Mouse (Mus musculus) cerebellum, postnatal 25 days (tissue): Measurements from ENCODE around the gene Gria4.
"Not testable (repeated sequence)": the region's sequence is repeated elsewhere in the genome, so short reads cannot be mapped to it uniquely, and the experiment has no call there.

ENCODE experiments used
- DNase-seq, 2 experiments: peaks; one replicate each; pipeline ENCODE4 v3.0.0; 2021; ENCODE audit warnings: mixed read lengths in 2 of 2

Gene Gria4

GRCm38 (mm10) chr9:4795544-4796288 lies at the start of gene Gria4:
Gene Gria4 (minus strand): TSS chr9:4796234.
- peak; percentile 93 to 94 for DNase-seq

- DNase-seq = not testable (repeated sequence)
Measured at GRCm38 (mm10) chr9:4810941-4811340, 14.9 kb upstream of the Gria4 start.

GRCm38 (mm10) chr9:4803151-4803755 lies 7.2 kb upstream of the Gria4 start:
- DNase-seq = no peak

- DNase-seq = no peak
Measured at GRCm38 (mm10) chr9:4797396-4797795, 1.4 kb upstream of the Gria4 start.

- no peak for DNase-seq
Measured at GRCm38 (mm10) chr9:4796289-4796645, 233 bp upstream of the Gria4 start.

GRCm38 (mm10) chr9:4795075-4795474 lies 959 bp downstream of the Gria4 start:
- peak; percentile 59 to 65 for DNase-seq

GRCm38 (mm10) chr9:4794411-4794810 lies 1.6 kb downstream of the Gria4 start:
- DNase-seq = peak; percentile 63 to 67

GRCm38 (mm10) chr9:4749407-4749806 lies 46.6 kb downstream of the Gria4 start:
- peak; percentile 83 to 85 for DNase-seq

- no peak for DNase-seq
Measured at GRCm38 (mm10) chr9:4714086-4714485, 81.9 kb downstream of the Gria4 start.

GRCm38 (mm10) chr9:4712367-4712766 lies 83.7 kb downstream of the Gria4 start:
- DNase-seq = no peak

- DNase-seq = no peak
Measured at GRCm38 (mm10) chr9:4687149-4687548, 108.9 kb downstream of the Gria4 start.

GRCm38 (mm10) chr9:4680244-4680643 lies 115.8 kb downstream of the Gria4 start:
- DNase-seq = peak; percentile 47 to 81

GRCm38 (mm10) chr9:4679099-4679498 lies 116.9 kb downstream of the Gria4 start:
- no peak for DNase-seq

GRCm38 (mm10) chr9:4665691-4666090 lies 130.3 kb downstream of the Gria4 start:
- peak in 1 of 2 experiments; percentile 57 for DNase-seq

GRCm38 (mm10) chr9:4662421-4662820 lies 133.6 kb downstream of the Gria4 start:
- DNase-seq = no peak

- peak; percentile 58 to 72 for DNase-seq
Measured at GRCm38 (mm10) chr9:4658951-4659350, 137.1 kb downstream of the Gria4 start.

- no peak for DNase-seq
Measured at GRCm38 (mm10) chr9:4654333-4654732, 141.7 kb downstream of the Gria4 start.

- DNase-seq = peak; percentile 49 to 65
Measured at GRCm38 (mm10) chr9:4639192-4639900, 156.7 kb downstream of the Gria4 start.

GRCm38 (mm10) chr9:4631910-4632309 lies 164.1 kb downstream of the Gria4 start:
- no peak for DNase-seq

- DNase-seq = no peak
Measured at GRCm38 (mm10) chr9:4615286-4615685, 180.7 kb downstream of the Gria4 start.

GRCm38 (mm10) chr9:4605354-4605753 lies 190.7 kb downstream of the Gria4 start:
- DNase-seq = peak; percentile 52 to 56

- peak in 1 of 2 experiments; percentile 43 for DNase-seq
Measured at GRCm38 (mm10) chr9:4604236-4604635, 191.8 kb downstream of the Gria4 start.

GRCm38 (mm10) chr9:4601788-4602187 lies 194.2 kb downstream of the Gria4 start:
- no peak for DNase-seq

GRCm38 (mm10) chr9:4573596-4573995 lies 222.4 kb downstream of the Gria4 start:
- peak in 1 of 2 experiments; percentile 14 for DNase-seq
